Mouse (Mus musculus) ovary, postnatal 36 days (tissue): ENCODE measurements at regions not wholly inside any gene's neighbourhood (a gene's known extent, or its start where the extent isn't known, plus 50 kb on each side); places are given as distances from the start of the nearest gene placed in this dataset.

Experiments
- DNase-seq: peaks from one replicate; pipeline ENCODE4 v3.0.0; 2022; ENCODE audit warnings: low spot score, mixed read lengths

- DNase-seq: no peak
Observed at GRCm38 (mm10) chr13:52378236-52378635, 152.8 kb downstream of the Diras2 start.

DNA sequence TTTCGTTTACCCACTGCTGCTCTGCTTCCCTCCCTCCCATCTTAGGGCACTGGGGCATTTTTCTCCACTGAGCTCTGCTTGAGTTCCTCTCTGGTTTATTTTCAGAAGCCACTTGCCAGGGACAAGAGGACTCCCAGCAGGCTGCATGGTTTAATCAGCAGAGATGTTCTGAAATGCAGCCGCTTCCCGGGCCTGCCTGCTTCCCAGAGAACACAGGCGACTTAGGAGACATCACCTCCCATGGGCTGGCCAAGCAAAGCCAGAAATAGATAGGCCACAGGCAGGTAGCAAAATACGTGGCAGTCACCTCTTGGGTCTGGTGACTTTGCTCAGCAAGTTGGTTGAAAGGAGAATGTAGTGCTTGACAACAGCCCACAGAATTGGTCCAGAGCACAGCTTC is 141.8 kb downstream of the Diras2 start:
- no peak for DNase-seq

DNA sequence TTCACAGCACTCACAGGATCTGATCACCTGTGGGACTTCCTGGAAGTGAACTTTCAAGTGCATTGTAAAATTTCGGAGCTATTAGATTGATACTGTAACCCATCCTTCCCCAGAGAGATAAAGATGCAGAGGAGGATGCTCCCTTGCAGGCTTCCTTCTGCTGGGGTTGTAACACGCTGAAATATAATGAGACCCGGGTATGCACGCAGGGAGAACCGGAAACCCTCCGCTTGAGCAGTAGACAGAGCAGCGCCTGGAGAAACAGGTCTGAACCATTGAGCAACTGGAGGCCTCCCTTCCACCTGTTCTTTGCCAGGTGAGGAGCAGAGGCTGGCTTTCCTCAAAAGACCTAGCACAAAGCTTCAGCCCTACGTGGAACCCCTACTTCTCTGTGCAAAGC is 135.3 kb downstream of the Diras2 start:
- no peak for DNase-seq

- DNase-seq: no peak
Observed at GRCm38 (mm10) chr13:52398344-52398743, 132.7 kb downstream of the Diras2 start.

DNA sequence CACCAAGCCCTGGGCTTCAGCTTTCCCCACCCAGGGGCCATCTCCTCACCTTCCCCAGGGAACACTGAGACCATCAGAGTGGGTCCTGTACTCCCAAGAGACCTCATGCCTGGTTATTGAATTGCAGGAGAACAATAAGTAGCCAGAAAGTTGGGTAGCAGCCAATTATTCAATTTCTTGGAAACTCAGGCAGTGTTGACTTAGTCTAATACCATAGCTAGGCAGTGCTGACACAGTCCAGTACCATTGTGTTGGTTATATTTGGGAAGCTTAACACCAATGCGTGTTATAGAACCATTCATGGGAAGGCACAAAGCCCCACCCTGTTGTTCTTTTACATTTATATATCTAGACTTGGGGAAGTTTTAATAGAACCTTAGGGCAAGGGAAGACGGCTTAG is 131.9 kb downstream of the Diras2 start:
- DNase-seq: no peak

GRCm38 (mm10) chr13:52403805-52404204 is 127.3 kb downstream of the Diras2 start:
- DNase-seq: no peak

DNA sequence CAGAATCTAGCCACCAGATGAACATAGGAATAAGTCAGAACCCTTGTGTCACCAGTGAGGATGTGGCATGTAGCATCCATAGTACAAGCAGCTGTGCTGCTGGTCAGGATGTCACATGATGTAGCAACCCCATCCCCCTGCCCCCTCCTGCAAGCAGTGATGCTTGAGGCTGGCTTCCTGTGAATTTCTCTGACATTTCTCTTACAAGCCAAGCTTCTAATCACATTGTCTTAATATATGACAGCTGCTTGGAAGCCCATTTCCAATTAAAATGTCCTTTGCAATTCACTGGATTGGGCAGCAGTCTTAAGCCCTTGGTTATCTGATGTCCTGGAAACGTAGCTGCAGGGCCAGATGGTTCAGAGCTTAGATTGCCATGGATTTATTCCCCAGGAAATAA is 114.8 kb downstream of the Diras2 start:
- DNase-seq: no peak

- no peak for DNase-seq
Observed at GRCm38 (mm10) chr13:52422456-52422855, 108.6 kb downstream of the Diras2 start.

DNA sequence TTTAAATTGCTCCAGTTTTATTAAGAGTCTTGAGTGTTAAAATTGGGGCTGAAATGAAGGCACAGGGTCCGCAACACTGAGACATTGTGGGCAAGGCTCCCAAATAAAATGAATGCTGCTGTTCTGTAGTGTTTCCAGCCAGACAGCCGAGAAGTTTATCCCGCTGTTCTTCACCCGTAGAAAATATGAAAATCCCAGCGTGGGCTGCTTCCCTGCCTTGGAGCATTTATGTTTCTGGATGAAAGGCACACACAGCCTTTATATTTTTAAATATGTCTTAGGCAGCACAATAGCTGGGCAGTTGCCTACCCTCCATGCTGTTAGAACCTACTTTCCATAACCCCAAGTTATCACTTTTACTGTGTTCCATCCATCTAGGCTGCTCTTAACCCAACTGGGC is 102.6 kb downstream of the Diras2 start:
- no peak for DNase-seq

GRCm38 (mm10) chr13:52436756-52437155 is 94.3 kb downstream of the Diras2 start:
- DNase-seq: no peak

GRCm38 (mm10) chr13:52445513-52445912 is 85.6 kb downstream of the Diras2 start:
- DNase-seq: no peak

DNA sequence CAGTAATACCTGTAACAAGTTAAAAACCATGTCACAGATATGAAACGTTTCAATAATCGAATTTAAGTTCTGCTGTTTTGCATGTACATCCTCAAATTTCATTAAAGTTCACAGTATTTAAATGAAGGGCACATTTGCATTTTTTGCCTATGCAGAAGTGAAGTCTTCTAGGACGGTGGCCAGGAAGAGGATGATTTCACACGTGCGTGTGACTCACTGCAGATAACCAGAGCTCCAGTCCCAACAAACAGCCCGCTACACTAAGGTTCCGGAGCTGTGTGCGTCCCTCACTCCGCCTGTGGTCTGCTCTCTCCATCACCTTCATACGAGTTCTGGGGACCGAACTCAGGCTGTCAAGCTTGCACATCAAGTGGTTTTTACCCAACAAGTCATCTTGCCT is 82.2 kb downstream of the Diras2 start:
- DNase-seq: no peak

- DNase-seq: no peak
Observed at GRCm38 (mm10) chr13:52451486-52451885, 79.6 kb downstream of the Diras2 start.

DNA sequence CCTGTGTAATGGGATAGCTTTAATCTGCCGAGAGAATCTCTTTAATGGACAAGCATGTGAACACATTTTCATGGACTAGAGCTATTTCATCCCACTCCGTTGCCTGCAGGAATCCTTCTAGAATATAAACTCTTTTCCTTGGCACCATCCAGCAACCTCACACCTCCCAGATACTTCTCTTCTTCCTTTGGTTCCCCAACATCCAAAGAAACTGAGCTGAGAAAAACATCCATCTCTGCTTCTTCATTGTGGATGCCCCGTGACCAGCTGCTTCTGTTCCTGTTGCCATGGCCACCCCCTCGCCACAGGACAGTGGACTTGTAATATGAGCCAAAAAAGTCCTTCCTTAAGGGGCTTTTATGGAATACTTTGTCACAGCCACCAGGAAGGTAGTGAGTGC is 78.8 kb downstream of the Diras2 start:
- DNase-seq: no peak
